Mouse (Mus musculus) large intestine, adult 2 months (tissue): ENCODE measurements around the gene 1700014D04Rik. TPM values are rescaled to one million over a fixed set of nuclear protein-coding genes. Genes with fewer than 3 reads are reported as not detected.
"Not testable (repeated sequence)": the region's sequence is repeated elsewhere in the genome, so short reads cannot be mapped to it uniquely, and the experiment has no call there.

ENCODE experiments used
- DNase-seq: peaks from one replicate; pipeline ENCODE4 v3.0.0-alpha.2; 2012; ENCODE audit warnings: low read depth, low spot score
- WGBS: fragments of 180-500 bp; shearing (Covaris S2); methylation state at CpG from one replicate; pipeline ENCODE4 v1.1.7; 2018; 5-methylcytosine and 5-hydroxymethylcytosine counted together
- polyA plus RNA-seq: library from polyadenylated mRNA; depleted of rRNA; stranded (reverse); fragments of >200 nt; gene quantifications from 2 replicates; pipeline ENCODE4 v1.2.3, GENCODE M21; 2012; rRNA removed

Gene 1700014D04Rik
- polyA plus RNA-seq, result not detected in 2 replicates

DNA sequence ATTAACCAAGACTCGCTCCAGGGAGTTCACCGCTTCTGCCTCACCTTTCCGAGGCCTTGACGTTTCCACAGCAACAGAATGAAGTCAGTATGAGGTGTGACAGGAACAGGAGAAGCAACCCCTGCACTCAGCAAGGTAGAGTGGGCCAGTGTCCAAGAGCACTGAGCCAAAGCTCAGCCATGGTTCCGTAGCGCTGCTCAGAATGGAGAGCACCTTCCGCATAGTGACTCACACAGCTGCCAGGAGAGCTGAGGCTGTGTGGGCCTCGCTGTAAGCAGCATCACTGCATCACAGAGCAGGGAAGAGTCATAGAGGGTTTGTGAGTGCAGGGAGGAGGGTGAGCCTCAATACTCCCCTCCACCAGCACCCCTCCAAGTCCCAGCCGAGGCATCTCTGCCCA, at the start of gene 1700014D04Rik:
TSS of gene 1700014D04Rik (minus strand) at position 42 of the 400 bp plus-strand sequence.
- DNase-seq, result no peak
- 73% methylated on average over 9 of the region's 9 CpGs for WGBS

GRCm38 (mm10) chr13:59795807-59796465, 49.4 kb upstream of the 1700014D04Rik start:
- 72% methylated on average over 6 of the region's 6 CpGs for WGBS
- DNase-seq, result no peak

- WGBS, result 92% methylated on average over 1 of the region's 1 CpGs
- no peak for DNase-seq
Measured at GRCm38 (mm10) chr13:59794786-59795185, 48.2 kb upstream of the 1700014D04Rik start.

GRCm38 (mm10) chr13:59782145-59782544, 35.6 kb upstream of the 1700014D04Rik start, which contains the start of gene Gm49354:
TSS of gene Gm49354 (minus strand) at chr13:59782245.
- no peak for DNase-seq
- WGBS, result 89% methylated on average over 7 of the region's 7 CpGs

DNA sequence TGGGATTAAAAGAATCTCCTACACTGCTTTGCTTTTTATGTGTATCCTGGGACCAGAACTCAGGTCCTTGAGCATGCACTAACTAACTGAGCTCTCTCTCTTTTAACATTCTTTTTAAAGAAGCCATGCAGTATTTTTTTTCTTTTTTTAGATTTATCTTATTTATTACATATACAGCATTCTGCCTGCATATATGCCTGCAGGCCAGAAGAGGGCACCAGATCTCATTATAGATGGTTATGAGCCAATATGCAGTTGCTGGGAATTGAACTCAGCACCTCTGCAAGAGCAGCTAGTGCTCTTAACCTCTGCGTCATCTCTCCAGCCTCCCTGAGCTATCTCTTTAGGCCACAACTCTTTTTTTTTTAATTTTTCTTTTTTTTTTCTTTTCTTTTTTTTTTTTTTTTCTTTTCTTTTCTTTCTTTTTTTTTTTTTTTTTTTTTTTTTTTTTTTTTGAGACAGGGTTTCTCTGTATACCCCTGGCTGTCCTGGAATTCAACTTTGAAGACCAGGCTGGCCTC, 33.3 kb upstream of the 1700014D04Rik start:
- not testable (repeated sequence) for DNase-seq
- WGBS, result 95% methylated on average over 1 of the region's 1 CpGs

DNA sequence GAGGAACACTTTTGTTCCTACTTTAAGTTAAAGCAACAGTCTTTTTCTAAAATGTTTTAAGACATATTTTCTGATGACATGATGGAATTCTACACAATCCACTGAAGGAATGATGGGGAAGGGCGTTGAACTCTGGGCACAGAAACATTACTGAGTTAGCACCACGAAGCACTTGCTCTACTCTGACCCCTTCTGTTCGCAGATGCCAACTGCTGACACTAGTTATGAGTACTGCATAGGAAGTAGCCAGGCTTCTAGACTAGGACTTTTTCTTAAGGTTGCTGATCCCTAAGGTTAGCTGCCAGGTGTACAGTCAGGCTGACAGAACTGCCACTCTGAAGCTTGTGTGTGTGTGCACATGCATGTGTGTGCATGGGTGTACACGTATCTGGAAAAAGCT, 32.7 kb upstream of the 1700014D04Rik start:
- no peak for DNase-seq
- WGBS, result 73% methylated on average over 4 of the region's 4 CpGs

DNA sequence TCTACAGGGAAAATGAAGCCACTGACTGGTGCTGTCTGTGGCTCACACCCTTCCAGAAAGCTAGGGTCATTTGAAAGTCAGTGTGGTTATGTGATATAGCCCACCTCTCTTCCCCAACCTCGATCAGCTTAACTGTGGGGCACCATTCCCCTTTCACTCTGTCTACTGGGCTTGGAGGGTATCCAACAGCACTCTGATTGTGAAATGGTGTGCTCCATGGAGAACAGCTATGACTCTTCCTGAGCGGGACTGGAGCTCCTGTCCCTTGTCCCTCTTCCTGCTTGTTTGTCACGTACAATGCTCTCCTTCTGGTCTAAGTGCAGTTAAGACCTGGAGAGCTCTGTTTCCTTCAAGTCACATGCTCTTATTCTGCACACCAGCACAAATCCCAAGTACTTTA, 28.6 kb upstream of the 1700014D04Rik start:
- WGBS, result 67% methylated on average over 3 of the region's 3 CpGs
- no peak for DNase-seq

DNA sequence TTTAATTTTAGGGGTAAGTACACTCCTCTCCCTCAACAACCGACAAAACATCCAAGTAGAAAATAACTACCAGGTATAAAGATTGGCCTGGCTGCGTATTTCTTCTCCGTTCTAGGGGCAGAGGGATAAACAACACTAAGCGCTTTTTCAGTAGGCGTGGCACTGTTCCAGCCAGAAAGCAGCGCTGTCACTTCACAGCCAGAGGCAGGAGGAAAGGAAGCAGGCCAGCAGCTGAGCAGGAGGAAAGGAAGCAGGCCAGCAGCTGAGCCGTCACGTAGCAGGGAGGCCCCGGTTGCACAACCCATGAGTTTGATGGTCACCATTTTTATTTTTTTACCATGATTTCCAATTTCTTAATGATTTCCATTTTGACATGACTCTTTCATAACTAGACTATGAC, 24.7 kb upstream of the 1700014D04Rik start:
- 16% methylated on average over 9 of the region's 9 CpGs for WGBS

GRCm38 (mm10) chr13:59770847-59771246, 24.3 kb upstream of the 1700014D04Rik start:
- 41% methylated on average over 9 of the region's 9 CpGs for WGBS
- DNase-seq, result no peak

More for the DNA sequence above, 24.7 kb upstream of the 1700014D04Rik start:
- no peak for DNase-seq

DNA sequence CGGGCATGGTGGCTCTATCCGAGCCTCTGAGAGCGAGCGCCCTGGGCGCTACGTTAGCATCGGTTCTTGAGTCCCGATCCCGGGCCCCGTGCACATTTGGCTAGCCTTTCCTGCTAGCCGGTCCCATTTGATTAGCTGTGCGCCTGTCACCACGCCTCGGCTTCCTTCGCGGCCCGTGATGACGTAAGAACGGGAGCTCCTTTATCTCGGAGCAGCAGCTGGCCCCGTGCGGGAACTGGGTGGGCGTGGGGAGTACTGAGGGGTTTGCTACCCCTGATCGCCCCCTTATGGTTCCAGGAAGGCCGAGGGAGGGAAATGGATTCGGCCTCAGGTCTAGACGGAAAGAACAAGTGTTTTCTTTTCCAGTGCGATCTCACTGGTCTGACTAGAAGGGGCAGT, 23.6 kb upstream of the 1700014D04Rik start:
- peak; percentile 57 for DNase-seq
- WGBS, result under 1% methylated on average over 28 of the region's 28 CpGs

DNA sequence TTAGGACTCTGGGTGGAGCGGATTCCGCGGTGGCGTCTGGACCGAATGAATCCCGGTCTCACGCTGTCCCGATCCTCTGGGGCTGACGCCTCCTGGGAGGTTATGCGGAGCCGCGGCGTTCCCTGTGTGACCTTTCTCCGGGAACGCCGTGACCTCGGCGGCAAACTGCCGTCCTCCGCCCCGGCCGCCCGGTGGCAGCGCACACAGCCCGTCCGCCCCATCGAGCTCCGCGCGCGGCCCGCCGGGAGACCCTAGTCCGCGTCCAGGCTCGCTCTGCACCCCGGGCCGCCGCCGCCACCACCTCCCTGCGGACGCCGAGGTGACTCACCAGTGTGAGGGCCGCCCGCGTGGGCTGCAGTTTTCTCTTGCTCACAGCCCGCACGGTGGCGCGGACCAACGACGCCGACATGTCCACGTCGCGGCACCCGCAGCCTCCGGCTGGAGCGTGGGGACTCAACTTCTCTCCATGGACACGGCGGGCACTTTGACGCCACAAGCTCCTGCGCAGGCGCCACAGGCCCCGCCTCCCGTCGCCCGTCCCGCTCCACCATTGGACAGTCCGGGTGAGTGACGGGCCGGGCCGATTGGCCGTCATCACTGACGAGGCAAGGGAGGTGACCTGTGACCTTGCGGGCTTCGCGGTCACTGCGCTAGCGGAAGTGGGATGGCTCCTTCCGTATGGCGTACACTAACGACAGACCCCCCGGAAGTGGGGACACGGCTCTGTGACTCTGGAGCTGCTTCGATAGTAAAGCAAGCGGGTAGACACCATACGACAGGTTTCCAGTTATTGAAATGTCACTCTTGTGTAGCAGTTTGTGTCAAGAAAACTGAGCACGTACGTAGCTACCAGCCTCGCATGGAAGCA, 23.0 kb upstream of the 1700014D04Rik start, which contains the start of gene Isca1:
TSS of gene Isca1 (minus strand) at position 515 of the 868 bp plus-strand sequence.
- under 1% methylated on average over 91 of the region's 91 CpGs for WGBS
- peak; percentile 75 for DNase-seq

- no peak for DNase-seq
- WGBS, result 13% methylated on average over 13 of the region's 13 CpGs
Measured at GRCm38 (mm10) chr13:59768531-59768930, 22.0 kb upstream of the 1700014D04Rik start.

DNA sequence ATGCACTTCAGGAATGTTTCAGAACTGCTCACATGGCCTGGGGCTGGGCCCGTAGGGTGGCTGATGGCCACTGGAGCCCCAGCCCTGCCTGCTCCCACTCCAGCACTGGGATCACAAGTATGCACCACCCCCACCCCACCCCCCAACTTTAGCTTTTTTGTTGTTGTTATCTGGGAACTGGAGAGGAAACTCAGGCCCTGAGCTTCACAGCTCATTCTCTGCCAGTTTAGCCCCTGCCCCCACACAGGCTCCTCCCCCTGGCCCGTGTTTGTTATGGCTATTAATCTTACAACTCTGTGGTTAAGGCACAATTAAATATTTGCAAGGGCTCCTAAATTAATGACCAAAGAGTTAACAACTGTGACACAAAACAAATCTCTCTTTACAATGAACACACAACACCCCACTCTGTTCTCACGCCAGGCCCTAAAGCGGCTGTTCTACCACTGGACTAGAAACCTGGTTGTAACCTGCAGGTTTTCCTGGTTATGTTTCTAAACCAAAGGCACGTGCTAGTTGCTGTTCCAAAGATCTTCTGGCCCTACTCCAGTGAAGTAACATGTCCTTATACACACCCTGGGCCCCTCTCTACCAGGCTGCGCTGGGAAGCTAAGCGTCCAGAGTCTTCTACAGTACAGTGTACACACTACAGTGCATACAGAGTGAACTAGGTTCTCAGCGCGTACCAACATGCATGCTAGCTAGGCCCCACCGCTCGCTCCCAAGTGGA, 20.4 kb upstream of the 1700014D04Rik start:
- DNase-seq, result no peak
- WGBS, result 50% methylated on average over 11 of the region's 11 CpGs

DNA sequence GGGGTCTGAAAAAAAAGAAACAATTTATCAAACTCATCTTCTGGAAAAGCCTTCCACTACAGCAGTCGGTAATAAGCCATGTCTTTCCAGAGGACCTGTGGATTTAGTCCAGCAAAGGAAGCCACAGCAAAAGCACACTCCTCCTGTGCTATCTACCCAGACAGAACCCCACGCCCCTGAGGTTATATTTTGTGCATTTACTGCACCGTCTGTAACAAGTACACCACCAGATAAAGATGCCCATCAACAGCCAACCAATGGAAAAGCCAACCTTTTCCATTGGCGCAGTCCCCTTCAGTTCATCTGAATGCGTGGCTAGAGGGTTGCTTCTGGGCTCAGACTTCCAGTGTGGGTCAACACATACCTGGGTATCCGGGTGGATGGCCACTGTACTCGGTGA, 16.2 kb upstream of the 1700014D04Rik start:
- 88% methylated on average over 7 of the region's 7 CpGs for WGBS
- DNase-seq, result no peak

- no peak for DNase-seq
- 92% methylated on average over 7 of the region's 7 CpGs for WGBS
Measured at GRCm38 (mm10) chr13:59756906-59757305, 10.4 kb upstream of the 1700014D04Rik start.

DNA sequence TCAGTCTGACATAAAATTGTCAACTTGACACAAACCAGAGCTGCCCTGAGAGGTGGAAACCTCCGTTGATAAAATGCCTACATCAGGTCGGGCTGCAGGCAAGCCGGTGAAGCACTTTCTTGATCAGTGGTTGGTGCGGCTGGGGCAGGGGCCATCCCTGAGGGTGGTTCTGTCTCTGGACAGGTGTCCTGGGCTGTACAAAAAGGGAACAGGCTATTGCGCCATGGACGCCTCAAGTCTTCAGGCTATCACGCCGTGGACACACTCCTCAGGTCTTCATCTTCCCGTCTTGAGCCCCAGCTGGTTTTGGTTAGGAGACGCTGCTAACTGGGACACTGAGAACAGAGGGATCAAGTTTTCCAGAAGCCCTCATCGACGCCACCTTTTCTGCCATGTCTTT, 3.8 kb upstream of the 1700014D04Rik start:
- no peak for DNase-seq
- WGBS, result 74% methylated on average over 12 of the region's 12 CpGs

- WGBS, result 76% methylated on average over 6 of the region's 6 CpGs
Measured at GRCm38 (mm10) chr13:59746164-59746563, 388 bp downstream of the 1700014D04Rik start.

DNA sequence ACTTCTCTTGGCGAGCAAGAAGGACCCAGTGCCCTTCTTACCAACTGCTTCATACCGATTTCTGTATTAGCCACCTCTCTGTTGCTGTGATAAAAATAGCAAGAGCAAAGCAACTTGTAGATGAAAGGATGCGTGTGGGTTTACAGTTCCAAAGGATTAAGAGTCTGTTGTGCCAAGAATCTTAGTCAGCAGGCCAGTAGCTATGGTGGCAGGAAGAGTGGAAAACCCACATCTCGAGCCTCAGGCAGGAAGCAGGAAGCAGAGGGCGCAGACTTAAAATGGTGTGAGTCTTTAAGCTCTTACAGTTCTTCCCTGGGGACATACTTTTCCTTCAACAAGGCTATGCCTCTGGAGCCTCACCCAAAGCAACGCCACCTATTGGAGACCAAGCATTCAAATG, 1.1 kb downstream of the 1700014D04Rik start:
- DNase-seq, result no peak
- WGBS, result 75% methylated on average over 6 of the region's 6 CpGs

More at GRCm38 (mm10) chr13:59746164-59746563, 388 bp downstream of the 1700014D04Rik start:
- DNase-seq, result no peak

DNA sequence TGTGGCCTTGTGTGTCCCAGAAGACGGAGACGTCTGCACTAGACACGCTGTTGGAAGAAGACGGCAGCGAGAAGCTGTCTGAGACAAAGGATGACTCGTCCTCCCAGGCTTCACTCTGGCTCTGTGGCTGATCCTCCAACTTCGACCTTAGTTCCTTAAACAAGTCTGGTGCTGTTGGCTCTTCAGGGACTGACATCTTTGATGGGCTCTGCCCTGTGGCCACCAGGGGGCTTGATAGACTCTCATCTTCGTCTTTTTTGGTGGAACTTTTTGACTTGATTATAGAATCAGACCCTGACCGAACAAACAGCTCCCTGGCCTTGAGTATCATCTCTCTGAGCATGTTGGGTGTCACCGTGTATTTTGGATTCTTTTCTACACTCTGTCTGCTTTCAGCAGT, 4.9 kb downstream of the 1700014D04Rik start:
- WGBS, result 66% methylated on average over 10 of the region's 10 CpGs

DNA sequence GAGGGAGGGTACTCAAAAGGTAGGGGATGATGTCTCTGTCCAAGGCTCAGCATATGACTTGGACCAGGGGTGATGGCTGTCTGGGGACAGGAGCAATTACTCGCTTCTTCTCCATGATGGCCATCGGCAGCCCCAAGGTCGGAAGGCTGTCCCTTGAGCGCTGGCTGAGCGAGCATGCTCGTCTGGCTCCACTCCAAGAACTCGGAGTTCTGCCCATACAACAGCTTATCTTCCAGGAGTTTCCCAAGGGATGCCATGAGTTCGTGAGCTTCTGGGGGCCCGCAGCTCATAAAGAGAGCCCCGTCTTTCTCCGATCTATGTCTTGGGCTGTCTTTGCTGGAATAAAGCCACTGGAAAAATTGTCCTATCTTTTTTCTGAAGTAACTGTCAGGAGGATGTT, 5.5 kb downstream of the 1700014D04Rik start:
- WGBS, result 76% methylated on average over 11 of the region's 11 CpGs

More for the DNA sequence above, 4.9 kb downstream of the 1700014D04Rik start:
- no peak for DNase-seq

More for the DNA sequence above, 5.5 kb downstream of the 1700014D04Rik start:
- DNase-seq, result no peak
